Mouse (Mus musculus) frontal cortex, postnatal 36 days (tissue): ENCODE measurements around the gene Trp53i11.

Experiments used
- DNase-seq, 2 experiments: peaks; one replicate each; pipeline ENCODE4 v3.0.0; 2022; ENCODE audit warnings: low spot score in 2 of 2

Gene Trp53i11

DNA sequence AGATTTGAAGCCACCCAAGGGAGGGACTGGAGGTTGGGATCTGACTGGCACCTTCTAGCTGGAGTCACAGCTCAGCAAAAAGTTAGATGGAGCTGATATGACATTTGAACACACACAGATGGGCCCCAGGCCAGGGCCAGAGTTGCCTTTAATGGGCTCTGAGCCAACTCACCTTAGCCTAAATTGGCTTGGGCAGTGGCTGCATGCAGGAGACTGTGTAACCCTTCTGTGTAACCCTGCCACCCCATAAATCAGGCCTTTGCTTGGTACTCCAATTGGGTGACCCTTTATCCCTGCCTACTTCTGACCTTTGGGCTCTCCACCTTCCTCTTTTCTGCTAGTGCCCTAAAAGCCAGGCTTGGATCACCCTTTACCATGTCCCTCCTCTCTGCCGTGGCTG is 49.7 kb downstream of the Trp53i11 start:
- no peak for DNase-seq

DNA sequence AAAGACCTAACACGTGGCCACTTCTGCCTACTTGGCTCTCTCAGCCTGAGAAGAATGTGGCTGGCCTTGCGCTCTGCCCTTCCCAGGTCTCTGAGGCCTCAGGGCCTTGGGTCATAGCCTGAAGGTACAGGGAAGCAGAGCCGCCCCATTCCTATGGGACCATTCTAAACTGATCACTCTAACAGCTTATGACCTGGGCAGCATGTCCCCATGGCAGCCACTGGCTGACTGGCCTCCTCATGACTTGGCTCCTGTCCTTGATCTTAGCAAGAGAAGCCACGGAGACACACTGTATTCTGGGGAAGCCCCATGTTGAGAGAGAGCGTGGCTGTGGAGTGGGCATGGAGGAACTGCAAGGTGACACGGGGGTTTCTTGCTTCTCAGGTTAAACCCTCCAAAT is 51.5 kb downstream of the Trp53i11 start:
- DNase-seq, result no peak

DNA sequence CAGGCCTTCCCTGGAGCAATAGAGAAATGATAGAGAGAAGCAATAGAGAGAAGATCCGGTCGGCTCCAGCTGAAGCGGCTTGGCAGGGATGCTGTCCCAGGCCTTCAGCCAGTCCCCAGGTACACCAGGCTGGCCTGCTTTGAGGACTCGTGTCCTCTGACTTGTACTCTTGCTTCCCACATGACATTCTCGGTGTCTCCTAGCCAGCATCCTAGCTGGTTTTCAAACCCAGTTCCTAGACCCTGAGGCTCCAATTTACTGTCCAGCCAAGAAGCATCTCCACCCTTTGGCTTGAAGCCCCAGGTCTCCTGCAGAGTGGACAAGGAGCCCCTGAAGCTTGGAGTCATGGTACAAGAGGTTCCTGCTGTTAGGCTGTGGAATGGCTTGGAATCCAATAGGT is 54.8 kb downstream of the Trp53i11 start:
- no peak for DNase-seq

DNA sequence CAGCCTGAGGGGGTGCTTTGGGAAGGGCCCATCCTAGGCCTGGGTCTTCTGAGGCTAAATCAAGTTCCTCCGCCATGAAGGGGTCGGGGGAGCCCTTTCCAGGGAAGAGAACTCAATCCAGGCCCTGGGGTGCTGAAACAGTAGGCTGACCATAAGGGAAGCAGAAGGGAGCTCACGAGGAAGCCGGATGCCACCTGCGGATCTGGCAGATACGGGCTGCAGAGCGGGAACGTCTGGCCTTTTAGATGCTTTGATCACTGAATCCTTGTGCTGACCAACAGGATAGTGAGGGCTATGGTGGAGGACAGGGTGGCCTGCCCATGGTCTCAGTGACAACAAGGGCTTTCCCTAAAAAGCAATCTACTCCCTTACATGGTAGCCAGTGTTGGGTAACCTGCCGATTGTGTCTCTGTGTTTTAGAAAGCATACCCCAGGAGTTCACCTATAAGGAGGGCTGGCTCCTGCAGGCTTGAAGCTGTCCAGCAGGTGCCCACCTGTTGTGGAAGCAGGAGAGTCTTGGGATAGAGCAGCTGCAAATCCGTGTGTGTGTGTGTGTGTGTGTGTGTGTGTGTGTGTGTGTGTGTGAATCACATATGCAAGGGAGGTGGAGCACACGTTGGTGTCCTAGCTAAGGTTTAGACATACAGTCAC is 56.2 kb downstream of the Trp53i11 start:
- no peak for DNase-seq

DNA sequence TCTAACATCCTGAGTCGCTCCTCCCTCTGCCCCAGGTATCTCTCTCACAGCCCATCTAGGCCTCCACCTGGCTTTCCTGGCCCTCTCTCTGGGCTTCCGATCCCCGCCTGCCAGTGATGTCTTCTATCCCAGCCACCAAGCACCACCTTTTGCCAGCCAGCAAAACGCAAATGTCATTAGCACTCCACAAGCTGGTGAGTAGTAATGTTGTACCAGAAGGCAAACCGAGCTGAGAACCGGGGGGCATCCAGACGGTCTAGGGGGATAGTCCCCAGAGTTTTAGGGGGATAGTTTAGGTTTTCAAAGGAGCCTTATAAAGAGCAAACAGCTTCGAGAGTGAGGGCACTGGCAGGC is 56.7 kb downstream of the Trp53i11 start:
- no peak for DNase-seq

DNA sequence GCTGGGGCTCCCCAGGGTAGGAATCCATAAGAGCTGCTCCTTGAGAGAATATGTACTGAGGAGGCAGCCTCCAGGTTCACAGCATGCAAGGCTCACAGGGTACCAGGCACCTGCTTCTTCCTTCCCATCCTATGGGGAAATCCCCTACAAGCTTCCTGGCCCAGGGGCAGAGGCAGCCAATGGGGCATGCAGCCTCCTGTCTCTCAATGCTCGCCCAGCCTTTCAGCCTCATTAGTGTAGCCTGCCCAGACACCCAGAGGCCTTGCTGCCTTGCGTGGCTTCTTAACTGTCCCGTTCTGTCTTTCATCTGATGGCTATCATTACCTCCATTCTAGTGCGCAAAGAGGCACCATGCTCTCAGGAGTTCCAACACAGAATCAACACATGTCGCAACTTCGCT is 61.7 kb downstream of the Trp53i11 start:
- DNase-seq, result no peak

DNA sequence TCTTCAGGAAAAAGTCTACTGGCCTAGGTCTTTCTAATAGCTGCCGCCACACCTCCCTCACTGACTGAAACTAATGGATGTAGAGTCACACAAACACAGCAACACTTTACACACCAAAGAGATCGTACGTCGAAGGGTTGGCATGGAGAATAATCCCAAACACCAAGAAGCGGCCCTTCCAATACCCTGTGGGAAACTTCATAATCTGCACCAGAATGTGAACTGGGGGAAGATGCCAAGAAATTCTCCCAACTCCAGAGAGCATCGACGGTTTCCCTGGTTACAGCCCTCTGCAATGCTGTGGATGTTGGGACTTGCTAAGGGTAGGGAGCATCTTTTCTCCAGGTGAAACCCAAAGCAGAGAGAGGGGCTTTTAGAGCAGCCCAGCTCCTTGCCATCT is 63.3 kb downstream of the Trp53i11 start:
- DNase-seq, result no peak
